Mouse (Mus musculus): ENCODE data around the gene Gtsf1. TPM values are rescaled to one million over a fixed set of nuclear protein-coding genes. Genes with fewer than 3 reads are reported as not detected.
"Not testable (repeated sequence)": the region's sequence is repeated elsewhere in the genome, so short reads cannot be mapped to it uniquely, and the experiment has no call there.

Gene Gtsf1
- polyA plus RNA-seq, 1 experiment from 2014 or later, result not detected

GRCm38 (mm10) chr15:103427017-103427416 lies 3.3 kb downstream of the Gtsf1 start:
- ATAC-seq (no peak), DNase-seq (ENCODE audit: low read depth, low spot score) (no peak)
- H3K27me3 ChIP-seq, result no peaks in the 10 kb centered on the region
- in situ Hi-C loops (cut with MboI; ENCODE audit: low pct_unique_long_range_greater_than_20kb), result no loop called here
- ChIA-PET POLR2A (no interaction called here), CTCF (interaction anchor here (0.9 to 1.0 kb wide), 2 partner anchors 10 to 20 kb away, joined by 3 to 4 read pairs; no protein-coding TSS in a partner anchor)
- TF ChIP-seq CTCF (IDR thresholded peaks at IDR 0.05), result no peak

- ATAC-seq; POLR2A ChIA-PET; H3K27me3 ChIP-seq; DNase-seq (ENCODE audit: low read depth, low spot score); in situ Hi-C loops (cut with MboI; ENCODE audit: low pct_unique_long_range_greater_than_20kb): not testable (repeated sequence)
- CTCF ChIA-PET, result interaction anchor here (1.1 kb wide), 1 partner anchor 18 kb away, joined by 3 read pairs; no protein-coding TSS in a partner anchor
These were observed 24.7 kb downstream of the Gtsf1 start for GRCm38 (mm10) chr15:103405586-103405985.

- TF ChIP-seq CTCF (IDR thresholded peaks at IDR 0.05), result no peak
- no peak for ATAC-seq
- no peak for DNase-seq (ENCODE audit: low read depth, low spot score)
- CTCF ChIA-PET, result interaction anchor here (1.4 kb wide), 1 partner anchor 13 kb away, joined by 4 read pairs; no protein-coding TSS in a partner anchor
- POLR2A ChIA-PET, result interaction anchor here (1.0 kb wide), 1 partner anchor 51 kb away, joined by 3 read pairs; no protein-coding TSS in a partner anchor
- peaks cover 4% of the 10 kb centered on the region for H3K27me3 ChIP-seq
- in situ Hi-C loops (cut with MboI; ENCODE audit: low pct_unique_long_range_greater_than_20kb), result no loop called here
These were observed 28.9 kb downstream of the Gtsf1 start for GRCm38 (mm10) chr15:103401361-103401760.

- POLR2A ChIA-PET, result interaction anchor here (0.7 kb wide), 1 partner anchor 104 kb away, joined by 3 read pairs; no protein-coding TSS in a partner anchor
These were observed 36.7 kb downstream of the Gtsf1 start for GRCm38 (mm10) chr15:103393577-103393976.

GRCm38 (mm10) chr15:103388556-103389145 lies 41.6 kb downstream of the Gtsf1 start:
- peak; percentile 80 for TF ChIP-seq CTCF (IDR thresholded peaks at IDR 0.05)
- no peak for DNase-seq (ENCODE audit: low read depth, low spot score)
- CTCF ChIA-PET, result interaction anchor here (0.9 to 2.7 kb wide), 19 partner anchors 8 to 65 kb away, joined by 3 to 22 read pairs (median 5); partner anchors contain the start of gene Itga5

More at GRCm38 (mm10) chr15:103393577-103393976, 36.7 kb downstream of the Gtsf1 start:
- H3K27me3 ChIP-seq, result no peaks in the 10 kb centered on the region
- CTCF ChIA-PET, result interaction anchor here (0.9 kb wide), 1 partner anchor 22 kb away, joined by 4 read pairs; no protein-coding TSS in a partner anchor
- TF ChIP-seq CTCF (IDR thresholded peaks at IDR 0.05), result peak; percentile 7
- in situ Hi-C loops (cut with MboI; ENCODE audit: low pct_unique_long_range_greater_than_20kb), result no loop called here
- DNase-seq (ENCODE audit: low read depth, low spot score) (peak; percentile 50), ATAC-seq (peak; percentile 97)

GRCm38 (mm10) chr15:103383771-103384488 lies 46.3 kb downstream of the Gtsf1 start:
- ChIA-PET CTCF (interaction anchor here (0.8 to 1.6 kb wide), 4 partner anchors 27 to 59 kb away, joined by 3 to 5 read pairs (median 4); no protein-coding TSS in a partner anchor), POLR2A (no interaction called here)
- ATAC-seq, result no peak
- in situ Hi-C loops (cut with MboI; ENCODE audit: low pct_unique_long_range_greater_than_20kb), result loop anchor here (5.0 kb wide), 1 partner anchor 93 kb away; no protein-coding TSS in a partner anchor
- no peak for DNase-seq (ENCODE audit: low read depth, low spot score)
- no peaks in the 10 kb centered on the region for H3K27me3 ChIP-seq
- no peak for TF ChIP-seq CTCF (IDR thresholded peaks at IDR 0.05)

More at GRCm38 (mm10) chr15:103388556-103389145, 41.6 kb downstream of the Gtsf1 start:
- H3K27me3 ChIP-seq, result no peaks in the 10 kb centered on the region
- POLR2A ChIA-PET, result no interaction called here
- ATAC-seq, result peak; percentile 56
- in situ Hi-C loops (cut with MboI; ENCODE audit: low pct_unique_long_range_greater_than_20kb), result loop anchor here (5.0 kb wide), 1 partner anchor 36 kb away; no protein-coding TSS in a partner anchor

- ATAC-seq, result no peak
- CTCF ChIA-PET, result interaction anchor here (0.8 to 1.6 kb wide), 5 partner anchors 26 to 58 kb away, joined by 3 to 5 read pairs (median 4); no protein-coding TSS in a partner anchor
These were observed 47.4 kb downstream of the Gtsf1 start for GRCm38 (mm10) chr15:103382795-103383406.

GRCm38 (mm10) chr15:103382075-103382474 lies 48.2 kb downstream of the Gtsf1 start:
- no peak for TF ChIP-seq CTCF (IDR thresholded peaks at IDR 0.05)
- no peaks in the 10 kb centered on the region for H3K27me3 ChIP-seq
- CTCF ChIA-PET, result interaction anchor here (1.0 to 2.2 kb wide), 5 partner anchors 18 to 58 kb away, joined by 3 to 6 read pairs (median 4); no protein-coding TSS in a partner anchor
- in situ Hi-C loops (cut with MboI; ENCODE audit: low pct_unique_long_range_greater_than_20kb), result loop anchor here (5.0 kb wide), 1 partner anchor 95 kb away; no protein-coding TSS in a partner anchor
- no peak for ATAC-seq
- POLR2A ChIA-PET, result interaction anchor here (0.6 kb wide), 1 partner anchor 121 kb away, joined by 3 read pairs; no protein-coding TSS in a partner anchor
- DNase-seq (ENCODE audit: low read depth, low spot score), result no peak

More at GRCm38 (mm10) chr15:103382795-103383406, 47.4 kb downstream of the Gtsf1 start:
- in situ Hi-C loops (cut with MboI; ENCODE audit: low pct_unique_long_range_greater_than_20kb), result loop anchor here (5.0 kb wide), 1 partner anchor 94 kb away; no protein-coding TSS in a partner anchor
- no peak for DNase-seq (ENCODE audit: low read depth, low spot score)
- no peaks in the 10 kb centered on the region for H3K27me3 ChIP-seq
- TF ChIP-seq CTCF (IDR thresholded peaks at IDR 0.05), result no peak
- POLR2A ChIA-PET, result interaction anchor here (0.6 kb wide), 1 partner anchor 122 kb away, joined by 3 read pairs; no protein-coding TSS in a partner anchor

- in situ Hi-C loops (cut with MboI; ENCODE audit: low pct_unique_long_range_greater_than_20kb), result no loop called here
- DNase-seq (ENCODE audit: low read depth, low spot score) (no peak), ATAC-seq (no peak)
- H3K27me3 ChIP-seq, result no peaks in the 10 kb centered on the region
- ChIA-PET POLR2A (interaction anchor here (2.3 kb wide), 1 partner anchor 12 kb away, joined by 7 read pairs; the partner anchor contains the start of gene Itga5), CTCF (interaction anchor here (0.7 kb wide), 1 partner anchor 9 kb away, joined by 5 read pairs; no protein-coding TSS in a partner anchor)
- no peak for TF ChIP-seq CTCF (IDR thresholded peaks at IDR 0.05)
These were observed 51.5 kb downstream of the Gtsf1 start for GRCm38 (mm10) chr15:103378665-103379356.
